Mouse (Mus musculus) liver, embryonic 11.5 days (tissue): ENCODE results near the gene Slc30a6. TPM values are rescaled to one million over a fixed set of nuclear protein-coding genes. Genes with fewer than 3 reads are reported as not detected.

Experiments used
- ATAC-seq: fragments of 200-750 bp; cut with Nextera tagmentation; replicated peaks from 2 replicates; pipeline ENCODE4 v1.8.0; 2017; ENCODE audit warnings: moderate number of reproducible peaks, mild to moderate bottlenecking, moderate TSS enrichment, moderate library complexity; ENCODE audit not compliant: low FRiP score
- DNase-seq: peaks from one replicate; pipeline ENCODE4 v3.0.0-alpha.2; 2017; ENCODE audit warnings: low spot score
- H3K27ac ChIP-seq: fragments of 300-500 bp; sonication (generic); 2 replicates; pipeline ENCODE4 v1.5.1; 2014; ENCODE audit warnings: mild to moderate bottlenecking, low read depth, low read length, control low read depth
- H3K27me3 ChIP-seq: fragments of 300-500 bp; sonication (generic); replicated peaks from 2 replicates; pipeline ENCODE4 v1.6.1; 2014; ENCODE audit warnings: low read length, mixed read lengths; ENCODE audit not compliant: control insufficient read depth, insufficient read depth
- H3K36me3 ChIP-seq: fragments of 300-500 bp; sonication (generic); 2 replicates; pipeline ENCODE4 v1.6.1; 2014; ENCODE audit warnings: mild to moderate bottlenecking, low read length, moderate library complexity, mixed read lengths; ENCODE audit not compliant: control insufficient read depth, insufficient read depth
- H3K4me1 ChIP-seq: fragments of 300-500 bp; sonication (generic); replicated peaks from 2 replicates; pipeline ENCODE4 v1.6.1; 2014; ENCODE audit warnings: low read length, mixed read lengths; ENCODE audit not compliant: control insufficient read depth, insufficient read depth
- H3K4me2 ChIP-seq: fragments of 300-500 bp; sonication (generic); 2 replicates; pipeline ENCODE4 v1.6.1; 2014; ENCODE audit warnings: mild to moderate bottlenecking, control low read depth, moderate library complexity
- H3K4me3 ChIP-seq: fragments of 300-500 bp; sonication (generic); 2 replicates; pipeline ENCODE4 v1.5.1; 2014; ENCODE audit warnings: low read depth, low read length, control low read depth
- H3K9ac ChIP-seq: fragments of 300-500 bp; sonication (generic); 2 replicates; pipeline ENCODE4 v1.6.1; 2014; ENCODE audit warnings: low read depth, low read length, control low read depth
- H3K9me3 ChIP-seq: fragments of 300-500 bp; sonication (generic); 2 replicates; pipeline ENCODE4 v1.6.1; 2016; ENCODE audit warnings: low read length, inconsistent platforms, mixed read lengths; ENCODE audit not compliant: control insufficient read depth
- WGBS: fragments of 180-500 bp; shearing (Covaris S2); extraction: QIAGEN DNeasy Blood & Tissue Kit; methylation state at CpG from one replicate; pipeline ENCODE4 v1.1.7; 2014; 5-methylcytosine and 5-hydroxymethylcytosine counted together
- polyA plus RNA-seq: library from polyadenylated mRNA; unstranded; fragments of >200 nt; fragmentation: Nextera tagmentation; extraction: Ambion mirVana; gene quantifications from 2 replicates; pipeline ENCODE4 v1.2.1, GENCODE M21; 2014

Gene Slc30a6
- polyA plus RNA-seq: 35.1 and 37.9 TPM in 2 replicates

GRCm38 (mm10) chr17:74395383-74396065 is at the start of gene Slc30a6:
Slc30a6 (plus strand) TSS chr17:74395608.
- ATAC-seq (peak; percentile 99), DNase-seq (peak; percentile 91)
- H3K4me1 ChIP-seq: peaks cover 5% of the 10 kb centered on the region
- under 1% methylated on average over 41 of the region's 41 CpGs for WGBS
- no peaks in the 10 kb centered on the region for H3K9me3 ChIP-seq
- peak within 1 kb of the TSS; percentile 88 for H3K9ac ChIP-seq
- peak within 1 kb of the TSS; percentile 77 for H3K27ac ChIP-seq
- H3K36me3 ChIP-seq: no peaks in the 10 kb centered on the region
- H3K4me3 ChIP-seq: peak within 1 kb of the TSS; percentile 77
- no peaks in the 10 kb centered on the region for H3K27me3 ChIP-seq
- H3K4me2 ChIP-seq: peak within 1 kb of the TSS; percentile 76

GRCm38 (mm10) chr17:74363592-74363991 is 31.8 kb upstream of the Slc30a6 start:
- H3K4me2 ChIP-seq: no peak overlapping the region
- no peak overlapping the region for H3K27ac ChIP-seq
- no peak overlapping the region for H3K9ac ChIP-seq
- H3K9me3 ChIP-seq: no peaks in the 10 kb centered on the region
- no peaks in the 10 kb centered on the region for H3K4me1 ChIP-seq
- 59% methylated on average over 1 of the region's 1 CpGs for WGBS
- H3K27me3 ChIP-seq: no peaks in the 10 kb centered on the region
- peaks cover 9% of the 10 kb centered on the region for H3K36me3 ChIP-seq
- no peak overlapping the region for H3K4me3 ChIP-seq
- ATAC-seq (no peak; the same call in 1 of the 2 replicates), DNase-seq (no peak)

- WGBS: 83% methylated on average over 1 of the region's 1 CpGs
- no peak for ATAC-seq
- no peak overlapping the region for H3K4me2 ChIP-seq
These were observed 18.5 kb upstream of the Slc30a6 start for GRCm38 (mm10) chr17:74376916-74377315.

DNA sequence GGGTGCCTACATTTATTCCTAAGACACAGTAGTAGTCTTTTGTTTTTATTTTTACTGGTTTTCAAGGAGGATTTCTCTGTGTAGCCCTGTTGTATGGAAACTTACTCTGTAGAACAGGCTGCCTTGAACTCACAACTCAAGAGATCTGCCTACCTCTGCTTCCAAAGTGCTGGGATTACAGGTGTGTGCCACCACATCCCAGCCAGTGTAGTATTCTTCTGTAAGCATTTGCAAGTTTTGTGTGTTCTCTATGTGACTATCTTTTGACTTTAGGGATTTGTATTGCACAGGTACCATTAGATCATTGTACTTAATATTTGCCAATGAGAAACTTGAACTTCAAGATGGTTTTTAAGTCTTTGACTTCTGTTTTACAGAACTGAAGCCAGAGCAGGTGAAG is 8.8 kb upstream of the Slc30a6 start:
- ATAC-seq (no peak), DNase-seq (no peak)
- H3K36me3 ChIP-seq: peaks cover 10% of the 10 kb centered on the region; the same call in 1 of the 2 replicates

More at GRCm38 (mm10) chr17:74376916-74377315, 18.5 kb upstream of the Slc30a6 start:
- no peak overlapping the region for H3K27ac ChIP-seq
- no peak overlapping the region for H3K4me3 ChIP-seq
- no peaks in the 10 kb centered on the region for H3K4me1 ChIP-seq
- no peak overlapping the region for H3K9ac ChIP-seq
- no peaks in the 10 kb centered on the region for H3K27me3 ChIP-seq
- H3K36me3 ChIP-seq: peaks cover 15% of the 10 kb centered on the region; the same call in 1 of the 2 replicates
- DNase-seq: no peak
- no peaks in the 10 kb centered on the region for H3K9me3 ChIP-seq

DNA sequence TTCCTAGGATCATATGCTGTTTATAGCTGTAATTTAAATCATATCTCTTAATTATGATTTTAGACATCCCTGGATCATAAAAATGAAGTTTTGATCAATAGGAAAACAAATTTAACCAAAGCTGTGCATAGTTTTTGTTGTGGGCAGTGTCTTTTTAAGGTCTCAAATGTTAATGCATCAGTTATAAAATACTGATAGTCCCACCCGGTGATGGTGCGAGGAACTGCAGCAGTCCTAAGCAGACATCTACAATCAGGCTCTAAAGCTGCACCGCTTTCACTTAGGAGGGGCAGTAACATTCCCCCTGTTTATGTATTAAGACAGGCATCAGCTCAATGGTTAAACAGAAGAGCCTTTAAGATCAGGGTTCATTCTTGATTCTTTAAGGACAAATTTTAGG is 5.6 kb upstream of the Slc30a6 start:
- H3K9ac ChIP-seq: no peak overlapping the region
- no peak overlapping the region for H3K4me2 ChIP-seq
- DNase-seq: no peak
- WGBS: 82% methylated on average over 3 of the region's 3 CpGs
- no peak overlapping the region for H3K27ac ChIP-seq
- H3K27me3 ChIP-seq: no peaks in the 10 kb centered on the region
- no peak for ATAC-seq
- H3K9me3 ChIP-seq: no peaks in the 10 kb centered on the region
- no peak overlapping the region for H3K4me3 ChIP-seq
- no peaks in the 10 kb centered on the region for H3K4me1 ChIP-seq
- no peaks in the 10 kb centered on the region for H3K36me3 ChIP-seq

More for the DNA sequence above, 8.8 kb upstream of the Slc30a6 start:
- H3K27me3 ChIP-seq: no peaks in the 10 kb centered on the region
- no peak overlapping the region for H3K4me3 ChIP-seq
- H3K4me2 ChIP-seq: no peak overlapping the region
- no peaks in the 10 kb centered on the region for H3K4me1 ChIP-seq
- H3K27ac ChIP-seq: no peak overlapping the region
- H3K9me3 ChIP-seq: no peaks in the 10 kb centered on the region
- no peak overlapping the region for H3K9ac ChIP-seq

DNA sequence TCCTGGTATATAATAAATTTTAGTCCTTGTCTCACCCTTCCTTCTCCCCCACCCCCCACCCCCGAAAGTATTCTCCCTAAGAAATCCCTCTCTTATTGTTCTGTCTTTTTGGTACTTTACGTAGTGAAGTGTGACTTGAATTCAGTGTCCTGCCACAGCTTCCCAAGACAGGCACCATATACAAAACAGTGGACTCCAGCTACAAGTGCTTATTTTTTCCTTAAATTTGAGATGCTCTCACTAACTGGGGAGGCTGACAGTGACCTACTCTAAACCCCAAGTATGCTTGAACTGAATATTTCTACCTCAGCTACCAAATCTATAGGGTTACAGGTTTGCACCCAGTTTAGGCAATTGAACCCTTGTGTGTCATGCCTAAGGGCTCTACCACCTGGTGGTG is 1.0 kb upstream of the Slc30a6 start:
- no peak overlapping the region for H3K9ac ChIP-seq
- 75% methylated on average over 2 of the region's 2 CpGs for WGBS

GRCm38 (mm10) chr17:74394855-74395254 is 553 bp upstream of the Slc30a6 start:
- H3K9ac ChIP-seq: peak overlapping the region; percentile 62
- peak overlapping the region; percentile 77 for H3K4me3 ChIP-seq
- H3K27ac ChIP-seq: peak overlapping the region; percentile 3; the same call in 1 of the 2 replicates
- ATAC-seq (peak; percentile 42), DNase-seq (no peak)
- WGBS: 21% methylated on average over 16 of the region's 16 CpGs
- peak overlapping the region; percentile 76 for H3K4me2 ChIP-seq
- no peaks in the 10 kb centered on the region for H3K36me3 ChIP-seq
- H3K27me3 ChIP-seq: no peaks in the 10 kb centered on the region
- no peaks in the 10 kb centered on the region for H3K9me3 ChIP-seq
- peaks cover 5% of the 10 kb centered on the region for H3K4me1 ChIP-seq

More for the DNA sequence above, 1.0 kb upstream of the Slc30a6 start:
- H3K4me2 ChIP-seq: peak overlapping the region; percentile 76
- no peaks in the 10 kb centered on the region for H3K36me3 ChIP-seq
- no peak overlapping the region for H3K27ac ChIP-seq
- H3K27me3 ChIP-seq: no peaks in the 10 kb centered on the region
- H3K9me3 ChIP-seq: no peaks in the 10 kb centered on the region
- DNase-seq (no peak), ATAC-seq (no peak)
- H3K4me1 ChIP-seq: peaks cover 5% of the 10 kb centered on the region
- peak overlapping the region; percentile 77; the same call in 1 of the 2 replicates for H3K4me3 ChIP-seq

DNA sequence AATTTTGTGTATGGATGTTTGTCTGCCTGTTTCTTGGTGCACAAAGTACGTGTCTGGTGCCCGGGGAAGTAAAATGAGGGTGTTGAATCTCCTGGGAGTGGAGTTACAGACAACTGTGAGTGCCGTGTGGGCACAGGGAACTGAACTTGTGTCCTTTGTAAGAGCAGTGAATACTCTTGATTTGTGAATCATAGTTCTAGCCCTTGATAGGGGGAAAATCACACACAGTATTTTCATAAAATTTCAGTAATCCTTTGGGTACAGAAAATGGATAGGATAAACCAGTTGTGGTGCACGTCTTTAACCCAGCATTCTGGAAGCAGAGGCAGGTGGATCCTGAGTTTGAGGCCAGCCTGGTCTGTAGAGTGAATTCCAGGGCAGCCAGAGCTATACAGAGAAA is 1.4 kb downstream of the Slc30a6 start:
- no peaks in the 10 kb centered on the region for H3K27me3 ChIP-seq
- no peak overlapping the region for H3K27ac ChIP-seq
- peak overlapping the region; percentile 74 for H3K4me2 ChIP-seq
- WGBS: 84% methylated on average over 4 of the region's 4 CpGs
- H3K4me1 ChIP-seq: peaks cover 5% of the 10 kb centered on the region
- H3K4me3 ChIP-seq: peak overlapping the region; percentile 77
- peak overlapping the region; percentile 88; the same call in 1 of the 2 replicates for H3K9ac ChIP-seq
- H3K36me3 ChIP-seq: no peaks in the 10 kb centered on the region
- DNase-seq (no peak), ATAC-seq (no peak)
- no peaks in the 10 kb centered on the region for H3K9me3 ChIP-seq

GRCm38 (mm10) chr17:74397173-74397572 is 1.8 kb downstream of the Slc30a6 start:
- Histone ChIP-seq H3K9me3 (no peaks in the 10 kb centered on the region), H3K4me3 (no peak overlapping the region; the same call in 1 of the 2 replicates), H3K36me3 (no peaks in the 10 kb centered on the region), H3K4me1 (peaks cover 5% of the 10 kb centered on the region), H3K27ac (no peak overlapping the region), H3K27me3 (no peaks in the 10 kb centered on the region), H3K4me2 (peak overlapping the region; percentile 74), H3K9ac (no peak overlapping the region)
- ATAC-seq (no peak), DNase-seq (no peak)
- 77% methylated on average over 2 of the region's 2 CpGs for WGBS
